9 mouse cellular contexts compared by ENCODE assay signal in genomic region chrX:159442128-159442527, GRCm38 (mm10). TPM values are rescaled to one million over a fixed set of nuclear protein-coding genes. Genes with fewer than 3 reads are reported as not detected.
DNase-seq lines count a peak whose midpoint lies in the region; ATAC-seq lines count a peak whose summit lies in the region.
"Had no signal": no experiment of that assay in that cellular context is flagged by ENCODE, and none has a peak within 500 bp of the region (broad histone marks: within the 10 kb centered on the region; RNA-seq: fewer than 3 reads in every experiment).

No protein-coding gene starts in this region.

- H3K4me2 ChIP-seq in forebrain, embryonic 13.5 days = no peak overlapping the region
- H3K4me2 ChIP-seq in forebrain, embryonic 11.5 days (ENCODE audit: low read depth, low read length, severe bottlenecking) = no peak overlapping the region
- H3K4me2 ChIP-seq: midbrain, embryonic 12.5 days had no signal

- DNase-seq in forebrain, embryonic 11.5 days (ENCODE audit: low spot score) = no peak
- DNase-seq in spleen, adult 12 weeks (ENCODE audit: low spot score) = peak; percentile 5
- no peak for DNase-seq in spleen, postnatal 4 days (ENCODE audit: low spot score in 2 of 2)
- peak; percentile 20 for DNase-seq in c-Kit-positive CD71-positive TER-119-negative erythroid progenitor cells, embryonic 14.5 days (ENCODE audit: low read depth)
- DNase-seq in left cerebral cortex, postnatal 4 days = peak; percentile 46
- peak; percentile 6 to 16 for DNase-seq in right cerebral cortex, adult 2 months (ENCODE audit: low spot score in 2 of 2)

- H3K4me1 ChIP-seq in forebrain, embryonic 13.5 days = no peaks in the 10 kb centered on the region
- H3K4me1 ChIP-seq in forebrain, embryonic 11.5 days (replicated peaks; ENCODE audit: control insufficient read depth, insufficient read depth, low read length) = no peaks in the 10 kb centered on the region
- H3K4me1 ChIP-seq: midbrain, embryonic 12.5 days had no signal

- no peaks in the 10 kb centered on the region for H3K27me3 ChIP-seq in forebrain, embryonic 13.5 days
- no peaks in the 10 kb centered on the region for H3K27me3 ChIP-seq in forebrain, embryonic 11.5 days (ENCODE audit: control insufficient read depth, insufficient read depth, low read length)
- H3K27me3 ChIP-seq: midbrain, embryonic 12.5 days had no signal

- H3K27ac ChIP-seq in forebrain, embryonic 13.5 days = no peak overlapping the region
- H3K27ac ChIP-seq in forebrain, embryonic 11.5 days (ENCODE audit: low read depth, low read length) = no peak overlapping the region
- H3K27ac ChIP-seq: midbrain, embryonic 12.5 days had no signal

- no peak overlapping the region for H3K4me3 ChIP-seq in forebrain, embryonic 13.5 days
- no peak overlapping the region for H3K4me3 ChIP-seq in forebrain, embryonic 11.5 days (ENCODE audit: low read depth, low read length)
- H3K4me3 ChIP-seq: midbrain, embryonic 12.5 days had no signal

- H3K9me3 ChIP-seq in forebrain, embryonic 13.5 days (replicated peaks) = no peaks in the 10 kb centered on the region
- H3K9me3 ChIP-seq in forebrain, embryonic 11.5 days (ENCODE audit: control insufficient read depth, low read length) = no peaks in the 10 kb centered on the region
- H3K9me3 ChIP-seq: midbrain, embryonic 12.5 days had no signal

- peak; percentile 55; the same call in 1 of the 2 replicates for ATAC-seq in forebrain, embryonic 13.5 days
- ATAC-seq in forebrain, embryonic 11.5 days (replicated peaks; ENCODE audit: low FRiP score) = no peak
- peak; percentile 81 for ATAC-seq in frontal cortex, adult (ENCODE audit: low TSS enrichment)

- H3K36me3 ChIP-seq in forebrain, embryonic 13.5 days (ENCODE audit: poor library complexity, severe bottlenecking) = no peaks in the 10 kb centered on the region
- no peaks in the 10 kb centered on the region for H3K36me3 ChIP-seq in forebrain, embryonic 11.5 days (ENCODE audit: control insufficient read depth, insufficient read depth, low read length)
- H3K36me3 ChIP-seq: midbrain, embryonic 12.5 days had no signal

- intact Hi-C loops in left cerebral cortex, postnatal 4 days (cut with DNase I) = loop anchor here (10.0 kb wide), 1 partner anchor 673 kb away; no protein-coding TSS in a partner anchor

- 56% methylated on average over 3 of the region's 3 CpGs for WGBS in forebrain, embryonic 13.5 days
- WGBS in forebrain, embryonic 11.5 days = 39% methylated on average over 3 of the region's 3 CpGs

- no peak overlapping the region for H3K9ac ChIP-seq in forebrain, embryonic 13.5 days
- no peak overlapping the region for H3K9ac ChIP-seq in forebrain, embryonic 11.5 days (ENCODE audit: low read length)
- H3K9ac ChIP-seq: midbrain, embryonic 12.5 days had no signal

RNA-seq across cellular contexts. Expression of gene Map7d2, which starts 27.8 kb away (rescaled TPM):
- 12.2 and 14.6 TPM in 2 replicates for polyA plus RNA-seq in forebrain, embryonic 13.5 days (2015; fragmentation: Nextera tagmentation; extraction: Ambion mirVana)
- 10.8 and 17.6 TPM in 2 replicates for polyA plus RNA-seq in forebrain, embryonic 11.5 days (2014; fragmentation: Nextera tagmentation; extraction: Ambion mirVana)
- total RNA-seq in left cerebral cortex, postnatal 4 days (2021) = 10 to 100 TPM; 37.9 to 38.4 TPM

Comparison
In these comparisons a context has a peak if more than half of its experiments do, and no peak if none do; other contexts are left out.
1. DNase-seq: peak in spleen, adult 12 weeks (single experiment), c-Kit-positive CD71-positive TER-119-negative erythroid progenitor cells, embryonic 14.5 days (single experiment), left cerebral cortex, postnatal 4 days (single experiment) and right cerebral cortex, adult 2 months (2 of 2); none in forebrain, embryonic 11.5 days (single experiment) and spleen, postnatal 4 days (0 of 2).